Mouse (Mus musculus): ENCODE results near the gene Iqcf3.
"Not testable (repeated sequence)": the region's sequence is repeated elsewhere in the genome, so short reads cannot be mapped to it uniquely, and the experiment has no call there.

The Iqcf3 gene

DNA sequence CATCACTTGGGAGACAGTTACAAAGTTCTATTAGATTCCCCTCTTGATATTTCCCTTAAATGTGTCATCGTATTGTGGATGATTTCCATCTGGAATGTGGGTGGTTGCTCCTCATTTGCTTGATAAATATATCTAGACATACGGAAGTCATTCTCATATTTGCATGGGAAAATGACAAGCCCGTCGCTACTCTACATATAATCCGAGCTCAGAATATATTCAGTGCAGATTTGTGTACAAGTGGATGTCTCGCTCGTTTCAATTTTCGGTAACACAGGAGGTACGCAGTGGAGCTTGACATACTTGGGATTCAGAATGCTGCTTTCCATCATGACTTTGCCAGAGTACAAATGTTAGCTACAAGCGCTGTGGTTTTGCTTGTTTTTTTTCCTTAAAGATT is 52.1 kb downstream of the Iqcf3 start:
- no peak for DNase-seq (ENCODE audit: low spot score)

- DNase-seq (ENCODE audit: low spot score) = no peak
Observed at GRCm38 (mm10) chr9:106504246-106504645, 57.2 kb downstream of the Iqcf3 start.

GRCm38 (mm10) chr9:106501846-106502245 is 59.6 kb downstream of the Iqcf3 start:
- no peak for DNase-seq (ENCODE audit: low spot score)

DNA sequence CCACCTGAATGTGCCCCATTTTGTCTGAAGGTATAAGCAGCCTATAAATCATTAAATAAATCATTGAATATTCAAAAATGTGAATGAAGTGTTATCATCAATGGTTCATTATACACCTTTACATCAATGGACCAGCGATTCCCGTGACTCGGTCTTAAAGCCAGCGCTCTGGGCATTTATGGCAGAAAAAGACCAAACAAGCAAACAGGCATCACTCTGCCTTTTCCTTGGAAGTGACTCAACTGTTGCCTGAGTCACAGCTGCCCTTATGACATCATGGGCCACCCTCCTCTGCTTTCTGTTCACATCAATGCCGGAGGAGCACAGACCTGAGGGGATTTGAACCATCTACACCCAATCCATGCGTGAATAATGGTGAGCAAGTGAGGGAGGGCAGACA is 61.8 kb downstream of the Iqcf3 start, which contains the start of gene Iqcf1:
TSS of gene Iqcf1 (plus strand) at position 301 of the 400 bp plus-strand sequence.
- DNase-seq (ENCODE audit: low spot score) = no peak

- not testable (repeated sequence) for DNase-seq (ENCODE audit: low spot score)
Observed at GRCm38 (mm10) chr9:106487602-106488001, 73.8 kb downstream of the Iqcf3 start.

DNA sequence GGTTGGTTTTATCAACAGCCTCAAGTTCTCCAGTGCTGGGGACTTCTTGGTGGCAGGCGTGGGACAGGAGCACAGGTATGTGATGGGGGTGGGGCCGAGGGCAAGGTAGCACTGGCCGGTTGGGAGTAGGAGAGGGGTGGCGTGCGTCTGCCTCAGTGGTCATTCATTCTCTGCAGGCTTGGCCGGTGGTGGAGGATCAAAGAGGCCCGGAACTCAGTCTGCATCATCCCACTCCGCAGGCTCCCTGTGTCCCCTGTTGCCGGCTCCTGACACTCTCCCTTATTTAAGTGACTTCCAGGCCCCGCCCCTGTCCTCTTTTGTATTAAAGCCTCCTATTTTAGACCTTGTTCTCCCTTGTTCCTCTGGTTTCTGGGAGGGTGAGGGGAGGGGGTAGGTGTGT is 76.4 kb downstream of the Iqcf3 start:
- no peak for DNase-seq (ENCODE audit: low spot score)

- DNase-seq (ENCODE audit: low spot score) = no peak
Observed at GRCm38 (mm10) chr9:106483606-106484005, 77.8 kb downstream of the Iqcf3 start.

- no peak for DNase-seq (ENCODE audit: low spot score)
Observed at GRCm38 (mm10) chr9:106483136-106483535, 78.3 kb downstream of the Iqcf3 start.

GRCm38 (mm10) chr9:106482578-106483115 is 78.8 kb downstream of the Iqcf3 start:
- no peak for DNase-seq (ENCODE audit: low spot score)

DNA sequence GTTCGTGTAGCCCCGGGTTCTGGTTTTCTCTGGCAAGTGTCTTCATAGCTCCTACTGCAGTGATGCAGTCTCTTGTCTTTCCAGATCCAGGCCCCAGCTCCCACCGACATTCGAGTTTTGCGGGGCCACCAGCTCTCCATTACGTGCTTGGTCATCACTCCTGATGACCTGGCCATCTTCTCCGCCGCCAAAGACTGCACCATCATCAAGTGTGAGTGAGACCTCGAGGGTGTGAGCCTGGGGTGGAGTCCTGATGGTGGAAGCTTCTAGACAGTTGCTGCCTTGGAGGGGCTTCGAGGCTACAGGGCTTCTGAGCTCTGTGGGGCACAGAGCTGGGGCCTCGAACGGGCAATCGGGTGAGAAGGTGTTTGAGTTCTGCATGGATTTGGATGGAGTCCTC is 79.8 kb downstream of the Iqcf3 start:
- no peak for DNase-seq (ENCODE audit: low spot score)

DNA sequence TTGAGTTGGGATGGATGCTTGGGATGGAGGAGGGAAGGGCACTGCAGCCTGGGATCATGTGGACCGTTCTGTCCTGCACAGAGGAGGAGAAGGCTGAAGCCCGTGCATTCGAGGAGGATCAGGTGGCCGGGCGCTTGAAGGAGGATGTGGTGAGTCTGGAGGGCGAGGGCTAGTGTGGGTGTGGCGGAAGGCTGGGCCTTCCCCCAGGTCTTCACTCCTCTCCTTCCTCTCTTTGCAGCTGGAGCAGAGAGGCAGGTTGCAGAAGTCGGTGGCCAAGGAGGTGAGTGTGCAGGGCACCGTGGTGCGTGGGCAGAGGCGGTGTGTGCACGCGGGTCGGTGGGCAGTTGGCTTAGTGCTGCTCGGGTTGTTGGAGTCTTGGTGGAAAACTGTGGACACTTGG is 80.4 kb downstream of the Iqcf3 start:
- DNase-seq (ENCODE audit: low spot score) = no peak

DNA sequence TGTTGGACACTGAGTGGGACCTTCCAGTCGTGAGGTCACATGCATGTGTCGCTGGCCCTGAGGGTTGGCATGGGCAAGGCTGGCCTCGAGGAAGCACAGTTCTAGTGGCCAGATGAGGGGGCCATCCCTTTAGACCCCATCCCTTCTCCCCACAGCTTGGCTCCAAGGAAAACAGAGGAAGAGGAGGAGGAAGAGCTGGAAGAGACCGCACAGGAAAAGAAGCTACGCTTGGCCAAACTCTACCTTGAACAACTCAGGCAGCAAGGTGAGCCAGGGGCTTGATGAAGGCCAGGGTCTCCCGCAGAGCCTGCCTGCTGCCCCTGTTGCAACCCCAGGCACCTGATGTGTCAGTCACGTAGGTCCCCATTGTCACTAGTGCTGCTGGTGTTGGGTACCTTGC is 80.9 kb downstream of the Iqcf3 start:
- no peak for DNase-seq (ENCODE audit: low spot score)

DNA sequence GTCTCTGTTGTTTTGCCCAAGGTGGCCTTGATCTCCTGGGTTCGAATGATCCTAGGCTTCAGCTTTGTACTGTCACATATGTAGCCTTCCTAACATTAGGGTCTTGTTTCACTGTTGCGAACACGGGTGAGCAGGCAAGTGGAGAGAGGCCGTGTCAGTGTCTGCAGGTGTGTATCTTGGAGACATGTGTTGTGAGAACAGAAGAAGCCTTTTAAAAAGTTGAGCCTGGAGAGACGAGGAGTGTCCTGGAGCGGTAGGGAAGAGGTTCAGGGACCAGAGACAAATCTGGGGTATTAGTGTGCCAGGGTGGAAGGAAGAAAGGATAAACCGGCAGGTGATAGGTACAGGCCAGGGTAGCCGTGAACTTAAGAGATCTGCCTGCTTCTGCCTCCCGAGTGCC is 83.3 kb downstream of the Iqcf3 start:
- DNase-seq (ENCODE audit: low spot score) = no peak

DNA sequence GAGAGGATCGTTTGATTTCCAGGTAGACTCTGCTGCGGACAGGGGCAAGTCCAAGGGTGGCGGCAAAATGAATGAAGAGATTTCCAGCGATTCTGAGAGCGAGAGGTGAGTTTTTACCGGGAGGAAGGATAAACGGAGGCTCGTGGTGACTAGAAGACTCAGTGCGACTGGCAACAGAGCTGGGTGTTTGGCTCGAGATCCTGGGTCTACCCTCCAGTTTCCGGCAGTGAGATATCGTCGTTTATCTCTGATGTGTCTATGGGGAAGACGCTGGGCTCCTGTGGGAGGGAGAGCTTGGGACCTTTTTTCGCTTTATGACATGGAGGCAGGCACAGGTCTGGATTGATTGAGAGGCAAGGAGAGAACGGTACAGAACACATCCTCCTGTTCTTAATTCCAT is 83.8 kb downstream of the Iqcf3 start:
- DNase-seq (ENCODE audit: low spot score) = no peak

GRCm38 (mm10) chr9:106476924-106477484 is 84.4 kb downstream of the Iqcf3 start, which contains the start of gene Parp3:
TSS of gene Parp3 (minus strand) at chr9:106476949.
- DNase-seq (ENCODE audit: low spot score) = peak; percentile 99

GRCm38 (mm10) chr9:106476002-106476923 is 85.2 kb downstream of the Iqcf3 start:
- peak; percentile 41 for DNase-seq (ENCODE audit: low spot score)

DNA sequence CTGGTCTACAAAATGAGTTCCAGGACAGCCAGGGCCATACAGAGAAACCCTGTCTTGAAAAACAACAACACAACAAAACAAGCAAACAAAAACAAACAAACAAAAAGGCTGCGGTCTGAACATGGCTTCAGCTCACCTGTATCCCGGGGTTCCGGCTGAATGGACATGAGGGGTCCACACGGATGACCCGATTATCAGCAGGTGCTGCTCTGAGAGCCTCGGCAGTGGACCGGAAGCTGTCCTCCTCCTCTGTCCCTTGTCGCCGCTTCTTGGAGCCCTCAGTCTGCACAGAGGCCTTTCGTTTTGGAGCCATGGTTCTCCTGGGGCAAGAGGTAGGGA is 85.8 kb downstream of the Iqcf3 start, which contains the start of gene Rrp9:
TSS of gene Rrp9 (plus strand) at position 301 of the 339 bp plus-strand sequence.
- DNase-seq (ENCODE audit: low spot score) = no peak

- no peak for DNase-seq (ENCODE audit: low spot score)
Observed at GRCm38 (mm10) chr9:106475046-106475445, 86.4 kb downstream of the Iqcf3 start.

- peak; percentile 59 for DNase-seq (ENCODE audit: low spot score)
Observed at GRCm38 (mm10) chr9:106474456-106474855, 87.0 kb downstream of the Iqcf3 start.

GRCm38 (mm10) chr9:106473753-106474105 is 87.7 kb downstream of the Iqcf3 start:
- no peak for DNase-seq (ENCODE audit: low spot score)

DNA sequence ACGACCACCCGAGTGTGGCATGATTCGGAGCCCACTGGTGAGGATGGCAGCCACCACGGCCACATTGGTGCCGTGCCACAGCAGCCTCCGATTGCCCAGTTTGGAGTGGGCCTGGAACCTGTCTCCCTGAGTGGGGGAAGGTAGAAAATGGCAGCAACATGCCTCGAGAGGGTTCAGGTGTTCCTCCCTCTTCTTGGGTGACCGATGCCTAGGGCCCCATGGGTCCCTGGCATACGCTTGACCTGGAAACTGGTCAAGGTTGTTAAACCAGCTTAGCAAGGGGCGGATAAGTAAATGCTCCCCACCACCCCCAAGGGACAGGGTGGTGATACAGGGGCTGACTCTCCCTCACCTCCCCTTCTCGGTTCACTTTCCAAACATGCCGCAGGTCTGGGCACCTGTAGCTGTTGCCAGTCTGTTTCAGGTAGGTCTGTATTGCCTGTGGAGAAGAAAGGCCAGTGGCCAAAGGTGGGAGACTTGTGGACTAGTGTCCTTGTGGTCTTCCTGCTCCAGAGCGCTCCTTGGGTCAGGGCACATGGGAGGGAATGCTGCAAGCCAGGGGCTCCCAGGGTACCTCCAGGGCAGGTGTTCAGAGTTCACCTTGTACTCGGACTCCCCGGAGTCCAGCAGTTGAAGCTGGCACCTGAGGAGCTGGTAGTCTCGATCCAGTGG is 88.2 kb downstream of the Iqcf3 start:
- no peak for DNase-seq (ENCODE audit: low spot score)

- no peak for DNase-seq (ENCODE audit: low spot score)
Observed at GRCm38 (mm10) chr9:106472321-106472720, 89.1 kb downstream of the Iqcf3 start.

GRCm38 (mm10) chr9:106471892-106472291 is 89.5 kb downstream of the Iqcf3 start:
- DNase-seq (ENCODE audit: low spot score) = peak; percentile 33

Measured in ovary, postnatal 14 days (tissue).